Mouse (Mus musculus): Measurements from ENCODE around the gene Majin. TPM values are rescaled to one million over a fixed set of nuclear protein-coding genes. Genes with fewer than 3 reads are reported as not detected.

The Majin gene
- polyA plus RNA-seq, 1 experiment = 0.30 TPM

GRCm38 (mm10) chr19:6241274-6242107, 57.3 kb downstream of the Majin start, which contains the start of gene Atg2a:
TSS of gene Atg2a (plus strand) at chr19:6241668.
- peak within 1 kb of the TSS; percentile 88 for H3K4me3 ChIP-seq (ENCODE audit: extremely low read depth, insufficient read depth, insufficient read length)
- peaks cover 14% of the 10 kb centered on the region for H3K36me3 ChIP-seq (ENCODE audit: control insufficient read depth, insufficient read depth, low read length)
- H3K4me1 ChIP-seq (ENCODE audit: control insufficient read depth, insufficient read depth, insufficient read length) = peaks cover 5% of the 10 kb centered on the region; the same call in 1 of the 2 replicates
- no peaks in the 10 kb centered on the region for H3K27me3 ChIP-seq (ENCODE audit: control insufficient read depth, insufficient read depth, low read length)
- TF ChIP-seq CTCF (IDR thresholded peaks at IDR 0.05; ENCODE audit: extremely low read depth, insufficient read depth, insufficient read length, insufficient replicate concordance) (no peak), POLR2A (IDR thresholded peaks at IDR 0.05; ENCODE audit: low read depth, low read length) (peak; percentile 51)
- WGBS = under 1% methylated on average over 55 of the region's 55 CpGs
- peak; percentile 98 to 99 for DNase-seq (ENCODE audit: low read depth in 1 of 2, low spot score in 2 of 2)
- peak within 1 kb of the TSS; percentile 81 for H3K27ac ChIP-seq (ENCODE audit: insufficient read depth, low read length)

DNA sequence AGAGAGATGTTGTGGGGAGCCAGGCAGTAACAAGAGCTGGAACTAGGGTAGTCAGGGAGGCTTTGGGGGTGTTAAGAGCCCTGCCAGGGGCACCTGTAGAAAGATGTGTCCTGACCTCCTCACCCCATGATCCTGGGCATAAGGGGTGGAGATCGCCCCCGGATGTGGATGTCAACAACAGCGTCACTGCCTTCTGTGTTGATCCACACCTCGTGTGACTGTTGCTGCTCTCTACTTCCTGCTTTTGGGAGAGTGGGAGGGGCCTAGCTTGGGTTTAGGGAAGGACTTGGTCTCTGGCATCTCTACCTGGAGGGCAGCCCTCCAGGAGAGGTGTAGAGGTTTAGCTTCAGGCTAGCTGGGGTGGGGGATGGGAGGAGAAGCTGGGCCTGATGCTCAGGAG, 58.1 kb downstream of the Majin start:
- Histone ChIP-seq H3K4me3 (ENCODE audit: extremely low read depth, insufficient read depth, insufficient read length) (peak overlapping the region; percentile 88), H3K27me3 (ENCODE audit: control insufficient read depth, insufficient read depth, low read length) (no peaks in the 10 kb centered on the region), H3K36me3 (ENCODE audit: control insufficient read depth, insufficient read depth, low read length) (peaks cover 20% of the 10 kb centered on the region), H3K27ac (ENCODE audit: insufficient read depth, low read length) (peak overlapping the region; percentile 81), H3K4me1 (ENCODE audit: control insufficient read depth, insufficient read depth, insufficient read length) (peaks cover 4% of the 10 kb centered on the region; the same call in 1 of the 2 replicates)
- no peak for TF ChIP-seq POLR2A (IDR thresholded peaks at IDR 0.05; ENCODE audit: low read depth, low read length)
- no peak for TF ChIP-seq CTCF (IDR thresholded peaks at IDR 0.05; ENCODE audit: extremely low read depth, insufficient read depth, insufficient read length, insufficient replicate concordance)
- DNase-seq (ENCODE audit: low read depth in 1 of 2, low spot score in 2 of 2) = peak; percentile 58 to 79
- WGBS = 3% methylated on average over 4 of the region's 4 CpGs

DNA sequence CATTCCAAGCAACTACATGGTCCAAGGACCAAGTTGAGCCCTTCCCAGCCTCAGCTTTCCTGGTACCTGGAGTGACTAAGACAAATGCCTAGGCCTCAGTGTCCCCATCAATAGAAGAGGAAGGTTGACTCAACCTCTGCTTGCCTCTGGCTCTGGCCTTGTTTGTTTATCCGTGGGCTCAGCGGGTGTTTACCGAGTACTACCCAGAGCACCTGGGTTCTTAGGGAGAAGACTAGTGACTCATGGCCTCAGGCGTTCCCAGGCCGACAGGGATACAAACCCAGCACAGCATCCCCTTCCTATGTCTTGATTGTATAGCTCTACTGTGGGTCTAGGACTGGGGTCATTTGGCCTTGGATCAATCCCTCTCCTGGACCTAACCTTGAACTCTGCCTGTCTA, 59.0 kb downstream of the Majin start:
- 94% methylated on average over 5 of the region's 5 CpGs for WGBS
- peaks cover 28% of the 10 kb centered on the region for H3K36me3 ChIP-seq (ENCODE audit: control insufficient read depth, insufficient read depth, low read length)

DNA sequence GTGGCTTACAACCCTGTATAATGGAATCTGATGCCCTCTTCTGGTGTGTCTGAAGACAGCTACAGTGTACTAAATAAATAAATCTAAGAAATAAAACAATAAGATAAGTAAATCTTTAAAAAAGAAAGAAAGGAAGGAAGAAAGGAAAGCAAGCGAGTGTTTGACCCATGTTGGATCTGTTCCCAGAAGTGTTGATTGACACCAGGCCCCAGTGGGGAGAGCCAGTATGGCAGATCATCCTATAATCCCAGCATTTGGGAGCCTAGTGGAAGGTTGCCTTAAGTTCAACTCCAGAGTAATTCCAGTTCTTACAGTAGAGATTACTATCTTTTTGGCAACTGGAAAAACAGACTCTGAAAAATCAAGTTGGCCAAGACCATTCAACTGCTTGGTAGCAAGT, 61.6 kb downstream of the Majin start:
- H3K27ac ChIP-seq (ENCODE audit: insufficient read depth, low read length) = no peak overlapping the region
- no peak for DNase-seq (ENCODE audit: low read depth in 1 of 2, low spot score in 2 of 2)
- no peak for TF ChIP-seq POLR2A (IDR thresholded peaks at IDR 0.05; ENCODE audit: low read depth, low read length)
- TF ChIP-seq CTCF (IDR thresholded peaks at IDR 0.05; ENCODE audit: extremely low read depth, insufficient read depth, insufficient read length, insufficient replicate concordance) = no peak
- 90% methylated on average over 1 of the region's 1 CpGs for WGBS
- peaks cover 41% of the 10 kb centered on the region for H3K36me3 ChIP-seq (ENCODE audit: control insufficient read depth, insufficient read depth, low read length)
- H3K27me3 ChIP-seq (ENCODE audit: control insufficient read depth, insufficient read depth, low read length) = no peaks in the 10 kb centered on the region
- peaks cover 4% of the 10 kb centered on the region; the same call in 1 of the 2 replicates for H3K4me1 ChIP-seq (ENCODE audit: control insufficient read depth, insufficient read depth, insufficient read length)
- no peak overlapping the region for H3K4me3 ChIP-seq (ENCODE audit: extremely low read depth, insufficient read depth, insufficient read length)

More for the DNA sequence above, 59.0 kb downstream of the Majin start:
- Histone ChIP-seq H3K27me3 (ENCODE audit: control insufficient read depth, insufficient read depth, low read length) (no peaks in the 10 kb centered on the region), H3K27ac (ENCODE audit: insufficient read depth, low read length) (no peak overlapping the region), H3K4me3 (ENCODE audit: extremely low read depth, insufficient read depth, insufficient read length) (no peak overlapping the region), H3K4me1 (ENCODE audit: control insufficient read depth, insufficient read depth, insufficient read length) (peaks cover 4% of the 10 kb centered on the region; the same call in 1 of the 2 replicates)
- no peak for TF ChIP-seq CTCF (IDR thresholded peaks at IDR 0.05; ENCODE audit: extremely low read depth, insufficient read depth, insufficient read length, insufficient replicate concordance)
- no peak for TF ChIP-seq POLR2A (IDR thresholded peaks at IDR 0.05; ENCODE audit: low read depth, low read length)
- DNase-seq (ENCODE audit: low read depth in 1 of 2, low spot score in 2 of 2) = no peak

- Histone ChIP-seq H3K27me3 (ENCODE audit: control insufficient read depth, insufficient read depth, low read length) (no peaks in the 10 kb centered on the region), H3K4me1 (ENCODE audit: control insufficient read depth, insufficient read depth, insufficient read length) (peaks cover under 1% of the 10 kb centered on the region; the same call in 1 of the 2 replicates), H3K27ac (ENCODE audit: insufficient read depth, low read length) (no peak overlapping the region), H3K36me3 (ENCODE audit: control insufficient read depth, insufficient read depth, low read length) (peaks cover 55% of the 10 kb centered on the region), H3K4me3 (ENCODE audit: extremely low read depth, insufficient read depth, insufficient read length) (no peak overlapping the region)
- no peak for TF ChIP-seq CTCF (IDR thresholded peaks at IDR 0.05; ENCODE audit: extremely low read depth, insufficient read depth, insufficient read length, insufficient replicate concordance)
- no peak for TF ChIP-seq POLR2A (IDR thresholded peaks at IDR 0.05; ENCODE audit: low read depth, low read length)
- no peak for DNase-seq (ENCODE audit: low read depth in 1 of 2, low spot score in 2 of 2)
- 93% methylated on average over 29 of the region's 29 CpGs for WGBS
Observed at GRCm38 (mm10) chr19:6247526-6248300, 63.5 kb downstream of the Majin start.

DNA sequence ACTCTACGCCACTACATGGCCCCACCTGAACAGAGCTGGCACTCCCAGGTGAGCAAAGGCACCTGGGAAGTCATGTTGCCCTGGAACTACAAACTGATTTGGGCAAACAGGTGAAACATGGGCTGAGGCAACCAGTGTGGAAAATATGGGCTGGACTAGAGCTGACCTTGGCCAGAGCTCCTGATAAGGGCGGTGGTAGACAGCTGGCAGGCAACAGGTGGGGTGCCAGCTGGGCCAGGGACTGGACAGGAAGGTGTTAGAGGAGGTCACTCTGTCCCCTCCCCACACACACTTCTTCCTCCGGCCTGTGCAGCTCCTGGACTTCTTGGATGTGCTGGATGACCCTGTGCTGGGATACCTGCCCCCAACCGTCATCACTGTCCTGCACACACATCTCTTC, 68.8 kb downstream of the Majin start:
- peaks cover 78% of the 10 kb centered on the region for H3K36me3 ChIP-seq (ENCODE audit: control insufficient read depth, insufficient read depth, low read length)
- WGBS = 92% methylated on average over 4 of the region's 4 CpGs

More for the DNA sequence above, 68.8 kb downstream of the Majin start:
- Histone ChIP-seq H3K27me3 (ENCODE audit: control insufficient read depth, insufficient read depth, low read length) (no peaks in the 10 kb centered on the region), H3K27ac (ENCODE audit: insufficient read depth, low read length) (no peak overlapping the region), H3K4me1 (ENCODE audit: control insufficient read depth, insufficient read depth, insufficient read length) (no peaks in the 10 kb centered on the region), H3K4me3 (ENCODE audit: extremely low read depth, insufficient read depth, insufficient read length) (no peak overlapping the region)
- TF ChIP-seq CTCF (IDR thresholded peaks at IDR 0.05; ENCODE audit: extremely low read depth, insufficient read depth, insufficient read length, insufficient replicate concordance) (no peak), POLR2A (IDR thresholded peaks at IDR 0.05; ENCODE audit: low read depth, low read length) (no peak)
- DNase-seq (ENCODE audit: low read depth in 1 of 2, low spot score in 2 of 2) = no peak

Measured in spleen, adult 2 months (tissue).